Mouse (Mus musculus) testis, adult 2 months (tissue): ENCODE measurements around the gene Efcab8. TPM values are rescaled to one million over a fixed set of nuclear protein-coding genes. Genes with fewer than 3 reads are reported as not detected.
A peak's percentile ranks its signal among the peaks of the same experiment; 100 is the strongest.
"Not testable (repeated sequence)": the region's sequence is repeated elsewhere in the genome, so short reads cannot be mapped to it uniquely, and the experiment has no call there.

ENCODE experiments used
- H3K27ac ChIP-seq: fragments of 200-500 bp; 2 replicates; pipeline ENCODE4 v1.5.1; 2012; ENCODE audit warnings: low read depth, low read length; ENCODE audit not compliant: control insufficient read depth, insufficient read depth
- H3K27me3 ChIP-seq: fragments of 200-500 bp; 2 replicates; pipeline ENCODE4 v1.6.1; 2012; ENCODE audit warnings: mild to moderate bottlenecking, low read length, moderate library complexity; ENCODE audit not compliant: control insufficient read depth, insufficient read depth
- H3K36me3 ChIP-seq: fragments of 200-500 bp; 2 replicates; pipeline ENCODE4 v1.6.1; 2012; ENCODE audit warnings: mild to moderate bottlenecking, low read length; ENCODE audit not compliant: control insufficient read depth, insufficient read depth
- H3K4me1 ChIP-seq: fragments of 200-500 bp; 2 replicates; pipeline ENCODE4 v1.6.1; 2012; ENCODE audit warnings: low read length; ENCODE audit not compliant: control insufficient read depth, insufficient read depth
- H3K4me3 ChIP-seq: fragments of 200-500 bp; 2 replicates; pipeline ENCODE4 v1.5.1; 2012; ENCODE audit warnings: low read depth, mild to moderate bottlenecking, low read length, moderate library complexity, mixed read lengths; ENCODE audit not compliant: control insufficient read depth
- CTCF ChIP-seq: fragments of 200-500 bp; IDR thresholded peaks from 2 replicates; pipeline ENCODE4 v1.5.1; 2012; ENCODE audit warnings: low read depth, mild to moderate bottlenecking, inconsistent platforms, low read length, moderate library complexity; ENCODE audit not compliant: control insufficient read depth, insufficient read depth, insufficient replicate concordance
- POLR2A ChIP-seq: fragments of 200-500 bp; IDR thresholded peaks from 2 replicates; pipeline ENCODE4 v1.6.1; 2012; ENCODE audit warnings: low read depth, mild to moderate bottlenecking, inconsistent platforms, low read length, moderate library complexity; ENCODE audit not compliant: control insufficient read depth
- polyA plus RNA-seq: library from polyadenylated mRNA; depleted of rRNA; stranded (reverse); fragments of >200 nt; gene quantifications from 2 replicates; pipeline ENCODE4 v1.2.3, GENCODE M21; 2012

Efcab8 gene
- polyA plus RNA-seq, 1 experiment = 41.4 TPM

- H3K4me3 ChIP-seq = no peak overlapping the region
- H3K4me1 ChIP-seq = no peaks in the 10 kb centered on the region
- TF ChIP-seq CTCF (no peak), POLR2A (no peak)
- H3K27ac ChIP-seq = no peak overlapping the region
- no peaks in the 10 kb centered on the region for H3K27me3 ChIP-seq
- H3K36me3 ChIP-seq = no peaks in the 10 kb centered on the region; the same call in 1 of the 2 replicates
These were observed 15.4 kb downstream of the Efcab8 start for GRCm38 (mm10) chr2:153795090-153795489.

GRCm38 (mm10) chr2:153807464-153807863, 27.7 kb downstream of the Efcab8 start:
- not testable (repeated sequence) for H3K27ac ChIP-seq, H3K4me1 ChIP-seq, H3K27me3 ChIP-seq, H3K4me3 ChIP-seq, H3K36me3 ChIP-seq
- peak; percentile 26; the same call in 1 of the 2 replicates for TF ChIP-seq CTCF

- H3K27me3 ChIP-seq = no peaks in the 10 kb centered on the region
- no peak for TF ChIP-seq POLR2A
- no peak for TF ChIP-seq CTCF
- H3K36me3 ChIP-seq = no peaks in the 10 kb centered on the region; the same call in 1 of the 2 replicates
- H3K4me3 ChIP-seq = no peak overlapping the region
- H3K4me1 ChIP-seq = no peaks in the 10 kb centered on the region
- H3K27ac ChIP-seq = no peak overlapping the region
These were observed 28.4 kb downstream of the Efcab8 start for GRCm38 (mm10) chr2:153808146-153808545.

GRCm38 (mm10) chr2:153808841-153809240, 29.1 kb downstream of the Efcab8 start:
- no peaks in the 10 kb centered on the region for H3K4me1 ChIP-seq
- H3K36me3 ChIP-seq = no peaks in the 10 kb centered on the region; the same call in 1 of the 2 replicates
- H3K27ac ChIP-seq = no peak overlapping the region
- H3K27me3 ChIP-seq = no peaks in the 10 kb centered on the region
- TF ChIP-seq CTCF (no peak), POLR2A (no peak)
- H3K4me3 ChIP-seq = no peak overlapping the region

- no peak for TF ChIP-seq CTCF
- TF ChIP-seq POLR2A = no peak
- Histone ChIP-seq H3K27me3 (no peaks in the 10 kb centered on the region), H3K27ac (no peak overlapping the region), H3K4me1 (no peaks in the 10 kb centered on the region), H3K36me3 (no peaks in the 10 kb centered on the region; the same call in 1 of the 2 replicates), H3K4me3 (no peak overlapping the region)
These were observed 30.2 kb downstream of the Efcab8 start for GRCm38 (mm10) chr2:153809921-153810320.

GRCm38 (mm10) chr2:153822005-153822543, 42.3 kb downstream of the Efcab8 start:
- Histone ChIP-seq H3K27me3 (no peaks in the 10 kb centered on the region), H3K27ac (no peak overlapping the region), H3K4me3 (no peak overlapping the region), H3K36me3 (no peaks in the 10 kb centered on the region), H3K4me1 (no peaks in the 10 kb centered on the region)
- TF ChIP-seq CTCF (no peak), POLR2A (no peak)

GRCm38 (mm10) chr2:153824593-153824992, 44.9 kb downstream of the Efcab8 start:
- no peak overlapping the region for H3K27ac ChIP-seq
- no peaks in the 10 kb centered on the region for H3K27me3 ChIP-seq
- TF ChIP-seq POLR2A (no peak), CTCF (no peak)
- no peaks in the 10 kb centered on the region for H3K4me1 ChIP-seq
- no peak overlapping the region for H3K4me3 ChIP-seq
- no peaks in the 10 kb centered on the region for H3K36me3 ChIP-seq

GRCm38 (mm10) chr2:153825900-153826299, 46.2 kb downstream of the Efcab8 start:
- not testable (repeated sequence) for H3K27ac ChIP-seq, H3K4me1 ChIP-seq, H3K4me3 ChIP-seq, H3K36me3 ChIP-seq, H3K27me3 ChIP-seq
